ENCODE assay signal across 8 mouse cellular contexts in the genomic region with DNA sequence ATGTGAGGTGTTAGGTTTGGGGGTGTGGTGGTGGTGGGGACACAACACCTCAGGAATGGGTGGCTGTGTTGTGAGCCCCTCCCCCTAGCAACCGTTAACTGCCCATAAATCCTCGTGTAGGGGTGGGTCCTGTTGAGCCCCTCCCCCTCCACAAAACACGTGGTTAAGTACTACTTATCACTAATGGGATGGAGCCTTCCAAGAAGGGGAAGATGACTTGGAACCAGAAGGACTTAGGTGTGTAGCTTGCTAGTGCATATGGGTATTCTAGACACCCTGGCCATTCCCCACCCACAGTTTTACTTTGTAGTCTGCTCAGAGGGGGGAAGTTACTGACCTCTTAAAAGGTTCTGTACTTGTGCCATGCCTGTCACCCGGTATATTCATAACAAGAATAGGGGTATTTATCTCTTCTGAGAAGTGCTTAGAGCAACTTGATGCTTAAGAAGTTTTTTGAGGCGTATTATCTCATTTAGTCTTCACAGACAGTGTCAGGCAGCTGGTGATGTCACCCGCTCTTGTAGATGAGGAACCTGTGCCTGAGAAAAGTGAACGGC. TPM values are rescaled to one million over a fixed set of nuclear protein-coding genes. Genes with fewer than 3 reads are reported as not detected.
A peak's percentile ranks its signal among the peaks of the same experiment; 100 is the strongest.
DNase-seq lines count a peak whose midpoint lies in the region; ATAC-seq lines count a peak whose summit lies in the region.

No protein-coding gene starts in this region.

- ATAC-seq in hindbrain, embryonic 16.5 days, result no peak
- peak; percentile 45 for ATAC-seq in liver, embryonic 16.5 days (ENCODE audit: low read depth)
- no peak for ATAC-seq in neural tube, embryonic 14.5 days (ENCODE audit: low read depth)

- DNase-seq in right cerebral cortex, postnatal 14 days, result peak; percentile 26
- no peak for DNase-seq in right cerebral cortex, postnatal 4 days
- DNase-seq in c-Kit-positive CD71-positive TER-119-negative erythroid progenitor cells, embryonic 14.5 days (ENCODE audit: low read depth), result peak; percentile 76
- no peak for DNase-seq in layer of hippocampus, postnatal 36 days
- no peak for DNase-seq in thymus, adult 18-20 months

- H3K4me3 ChIP-seq in hindbrain, embryonic 16.5 days (ENCODE audit: low read length), result peak overlapping the region; percentile 97
- peak overlapping the region; percentile 84 for H3K4me3 ChIP-seq in liver, embryonic 16.5 days (ENCODE audit: low read depth, low read length)
- H3K4me3 ChIP-seq in neural tube, embryonic 14.5 days (ENCODE audit: low read depth, low read length), result peak overlapping the region; percentile 99

- H3K27ac ChIP-seq in hindbrain, embryonic 16.5 days (ENCODE audit: low read depth, low read length), result no peak overlapping the region
- no peak overlapping the region for H3K27ac ChIP-seq in liver, embryonic 16.5 days (ENCODE audit: low read length)
- H3K27ac ChIP-seq in neural tube, embryonic 14.5 days (ENCODE audit: low read depth, low read length), result no peak overlapping the region

- H3K9ac ChIP-seq in hindbrain, embryonic 16.5 days (ENCODE audit: low read depth, low read length), result peak overlapping the region; percentile 94
- no peak overlapping the region for H3K9ac ChIP-seq in liver, embryonic 16.5 days (ENCODE audit: low read depth, low read length)
- H3K9ac ChIP-seq in neural tube, embryonic 14.5 days (replicated peaks; ENCODE audit: low read depth, low read length), result no peak overlapping the region

- H3K9me3 ChIP-seq in hindbrain, embryonic 16.5 days (ENCODE audit: control insufficient read depth, low read length), result no peaks in the 10 kb centered on the region
- H3K9me3 ChIP-seq in liver, embryonic 16.5 days (replicated peaks; ENCODE audit: control insufficient read depth, low read length), result no peaks in the 10 kb centered on the region
- H3K9me3 ChIP-seq in neural tube, embryonic 14.5 days (ENCODE audit: control insufficient read depth, low read length), result no peaks in the 10 kb centered on the region

- no peaks in the 10 kb centered on the region for H3K36me3 ChIP-seq in hindbrain, embryonic 16.5 days (ENCODE audit: control insufficient read depth, insufficient read depth, low read length)
- H3K36me3 ChIP-seq in liver, embryonic 16.5 days (ENCODE audit: control insufficient read depth, insufficient read depth), result no peaks in the 10 kb centered on the region
- no peaks in the 10 kb centered on the region for H3K36me3 ChIP-seq in neural tube, embryonic 14.5 days (ENCODE audit: control insufficient read depth, insufficient read depth, low read length)

- H3K27me3 ChIP-seq in hindbrain, embryonic 16.5 days (replicated peaks; ENCODE audit: control insufficient read depth, insufficient read depth, low read length), result no peaks in the 10 kb centered on the region
- H3K27me3 ChIP-seq in liver, embryonic 16.5 days (ENCODE audit: control insufficient read depth, insufficient read depth, low read depth, low read length), result no peaks in the 10 kb centered on the region
- H3K27me3 ChIP-seq in neural tube, embryonic 14.5 days (ENCODE audit: control insufficient read depth, insufficient read depth, low read length), result no peaks in the 10 kb centered on the region

- H3K4me2 ChIP-seq in hindbrain, embryonic 16.5 days (ENCODE audit: low read length), result peak overlapping the region; percentile 81
- peak overlapping the region; percentile 92 for H3K4me2 ChIP-seq in liver, embryonic 16.5 days (ENCODE audit: low read depth, low read length)
- peak overlapping the region; percentile 63 for H3K4me2 ChIP-seq in neural tube, embryonic 14.5 days (ENCODE audit: low read depth, low read length)

- 55% methylated on average over 7 of the region's 7 CpGs for WGBS in hindbrain, embryonic 16.5 days
- WGBS in liver, embryonic 16.5 days (ENCODE audit: insufficient replicate concordance), result 23% methylated on average over 7 of the region's 7 CpGs
- 50% methylated on average over 7 of the region's 7 CpGs for WGBS in neural tube, embryonic 14.5 days

- peaks cover 17% of the 10 kb centered on the region for H3K4me1 ChIP-seq in hindbrain, embryonic 16.5 days (ENCODE audit: control insufficient read depth, insufficient read depth, low read depth, low read length)
- peaks cover 16% of the 10 kb centered on the region for H3K4me1 ChIP-seq in liver, embryonic 16.5 days (ENCODE audit: control insufficient read depth, low read depth, low read length)
- H3K4me1 ChIP-seq in neural tube, embryonic 14.5 days (ENCODE audit: control insufficient read depth, insufficient read depth, low read length), result peaks cover 9% of the 10 kb centered on the region

RNA-seq across cellular contexts. Expression of gene Kif3b, which starts 1.2 kb away (rescaled TPM):
- polyA plus RNA-seq in hindbrain, embryonic 16.5 days (2015; fragmentation: Nextera tagmentation; extraction: Ambion mirVana), result 23.9 and 25.5 TPM in 2 replicates
- 1.9 and 2.1 TPM in 2 replicates for polyA plus RNA-seq in liver, embryonic 16.5 days (2015; fragmentation: Nextera tagmentation; extraction: Ambion mirVana)
- 16.4 and 17.2 TPM in 2 replicates for polyA plus RNA-seq in neural tube, embryonic 14.5 days (2014; fragmentation: Nextera tagmentation; extraction: Ambion mirVana)
- 10 to 100 TPM; 55.6 to 58.0 TPM for total RNA-seq in layer of hippocampus, postnatal 36 days (2021)

RNA-seq across cellular contexts. Expression of gene Pofut1, which starts 51.0 kb away (rescaled TPM):
- 4.4 and 4.7 TPM in 2 replicates for polyA plus RNA-seq in hindbrain, embryonic 16.5 days (2015; fragmentation: Nextera tagmentation; extraction: Ambion mirVana)
- 2.8 and 3.0 TPM in 2 replicates for polyA plus RNA-seq in liver, embryonic 16.5 days (2015; fragmentation: Nextera tagmentation; extraction: Ambion mirVana)
- polyA plus RNA-seq in neural tube, embryonic 14.5 days (2014; fragmentation: Nextera tagmentation; extraction: Ambion mirVana), result 6.2 and 6.4 TPM in 2 replicates
- total RNA-seq in layer of hippocampus, postnatal 36 days (2021), result 10 to 100 TPM; 16.8 TPM

RNA-seq across cellular contexts. Expression of gene Plagl2, which starts 51.2 kb away (rescaled TPM):
- 4.2 and 5.9 TPM in 2 replicates for polyA plus RNA-seq in hindbrain, embryonic 16.5 days (2015; fragmentation: Nextera tagmentation; extraction: Ambion mirVana)
- polyA plus RNA-seq in liver, embryonic 16.5 days (2015; fragmentation: Nextera tagmentation; extraction: Ambion mirVana), result 13.9 and 16.7 TPM in 2 replicates
- polyA plus RNA-seq in neural tube, embryonic 14.5 days (2014; fragmentation: Nextera tagmentation; extraction: Ambion mirVana), result 5.9 and 8.2 TPM in 2 replicates
- 1 to 10 TPM; 4.9 to 5.0 TPM for total RNA-seq in layer of hippocampus, postnatal 36 days (2021)

RNA-seq across cellular contexts. Expression of gene Asxl1, which starts 53.2 kb away (rescaled TPM):
- polyA plus RNA-seq in hindbrain, embryonic 16.5 days (2015; fragmentation: Nextera tagmentation; extraction: Ambion mirVana), result 7.8 and 9.0 TPM in 2 replicates
- polyA plus RNA-seq in liver, embryonic 16.5 days (2015; fragmentation: Nextera tagmentation; extraction: Ambion mirVana), result 4.2 and 4.7 TPM in 2 replicates
- 15.4 and 16.9 TPM in 2 replicates for polyA plus RNA-seq in neural tube, embryonic 14.5 days (2014; fragmentation: Nextera tagmentation; extraction: Ambion mirVana)
- total RNA-seq in layer of hippocampus, postnatal 36 days (2021), result 10 to 100 TPM; 32.1 to 32.6 TPM

Comparison
In these comparisons a context has a peak if more than half of its experiments do, and no peak if none do; other contexts are left out.
1. DNase-seq: peak in right cerebral cortex, postnatal 14 days (single experiment) and c-Kit-positive CD71-positive TER-119-negative erythroid progenitor cells, embryonic 14.5 days (single experiment); none in right cerebral cortex, postnatal 4 days (single experiment), layer of hippocampus, postnatal 36 days (0 of 2) and thymus, adult 18-20 months (0 of 2).
2. Peak in every context shown above with its lines, with median percentiles within 50 percentile points of each other: H3K4me2 ChIP-seq and H3K4me3 ChIP-seq.